Mouse (Mus musculus) liver, postnatal 0 days (tissue): Measurements from ENCODE around the gene Pfn1.

ENCODE experiments used
- CTCF ChIP-seq: sonication (generic); IDR thresholded peaks from 2 replicates; pipeline ENCODE4 v1.5.1; 2016; ENCODE audit warnings: antibody characterized with exemption, low read depth
- EP300 ChIP-seq: IDR thresholded peaks from 2 replicates; pipeline ENCODE4 v1.6.1; 2016; ENCODE audit warnings: antibody characterized with exemption, low read depth, mild to moderate bottlenecking

GRCm38 (mm10) chr11:70686901-70687566, 32.6 kb upstream of the Pfn1 start:
- TF ChIP-seq CTCF: peak; percentile 14; the same call in 1 of the 2 replicates
- TF ChIP-seq EP300: no peak
